Mouse (Mus musculus) intestine, postnatal 0 days (tissue): ENCODE measurements around the gene Memo1. TPM values are rescaled to one million over a fixed set of nuclear protein-coding genes. Genes with fewer than 3 reads are reported as not detected.

Experiments used
- ATAC-seq: fragments of 200-750 bp; cut with Nextera tagmentation; 2 replicates; pipeline ENCODE4 v1.8.0; 2017; ENCODE audit warnings: mild to moderate bottlenecking, moderate TSS enrichment, moderate library complexity
- H3K27ac ChIP-seq: fragments of 300-500 bp; sonication (generic); 2 replicates; pipeline ENCODE4 v1.5.1; 2014; ENCODE audit warnings: mild to moderate bottlenecking, low read depth, low read length, moderate library complexity
- H3K27me3 ChIP-seq: fragments of 300-500 bp; sonication (generic); replicated peaks from 2 replicates; pipeline ENCODE4 v1.6.1; 2014; ENCODE audit warnings: low read length, mixed read lengths; ENCODE audit not compliant: control insufficient read depth, insufficient read depth
- H3K36me3 ChIP-seq: fragments of 300-500 bp; sonication (generic); 2 replicates; pipeline ENCODE4 v1.6.1; 2014; ENCODE audit warnings: mild to moderate bottlenecking, moderate library complexity; ENCODE audit not compliant: control insufficient read depth, insufficient read depth
- H3K4me1 ChIP-seq: fragments of 300-500 bp; sonication (generic); replicated peaks from 2 replicates; pipeline ENCODE4 v1.6.1; 2014; ENCODE audit warnings: antibody characterized with exemption, low read length, mixed read lengths; ENCODE audit not compliant: control insufficient read depth, insufficient read depth
- H3K4me2 ChIP-seq: fragments of 300-500 bp; sonication (generic); replicated peaks from 2 replicates; pipeline ENCODE4 v1.6.1; 2014; ENCODE audit warnings: low read depth, mild to moderate bottlenecking, moderate library complexity
- H3K4me3 ChIP-seq: fragments of 300-500 bp; sonication (generic); 2 replicates; pipeline ENCODE4 v1.5.1; 2014; ENCODE audit warnings: low read depth, low read length
- H3K9ac ChIP-seq: fragments of 300-500 bp; sonication (generic); 2 replicates; pipeline ENCODE4 v1.6.1; 2014; ENCODE audit warnings: mild to moderate bottlenecking, low read depth, low read length
- H3K9me3 ChIP-seq: fragments of 300-500 bp; sonication (generic); 2 replicates; pipeline ENCODE4 v1.6.1; 2016; ENCODE audit warnings: mixed run types; ENCODE audit not compliant: control insufficient read depth
- CTCF ChIP-seq: sonication (generic); IDR thresholded peaks from 2 replicates; pipeline ENCODE4 v1.5.1; 2016; ENCODE audit warnings: low read depth, mild to moderate bottlenecking, control low read depth, antibody characterized with exemption, moderate library complexity
- WGBS: fragments of 180-500 bp; shearing (Covaris S2); extraction: QIAGEN DNeasy Blood & Tissue Kit; methylation state at CpG from one replicate; pipeline ENCODE4 v1.1.7; 2014; 5-methylcytosine and 5-hydroxymethylcytosine counted together
- polyA plus RNA-seq: library from polyadenylated mRNA; unstranded; fragments of >200 nt; fragmentation: Nextera tagmentation; extraction: Ambion mirVana; gene quantifications from 2 replicates; pipeline ENCODE4 v1.2.1, GENCODE M21; 2015

The Memo1 gene
- polyA plus RNA-seq, 1 experiment from 2014 or later, result 42.6 TPM

DNA sequence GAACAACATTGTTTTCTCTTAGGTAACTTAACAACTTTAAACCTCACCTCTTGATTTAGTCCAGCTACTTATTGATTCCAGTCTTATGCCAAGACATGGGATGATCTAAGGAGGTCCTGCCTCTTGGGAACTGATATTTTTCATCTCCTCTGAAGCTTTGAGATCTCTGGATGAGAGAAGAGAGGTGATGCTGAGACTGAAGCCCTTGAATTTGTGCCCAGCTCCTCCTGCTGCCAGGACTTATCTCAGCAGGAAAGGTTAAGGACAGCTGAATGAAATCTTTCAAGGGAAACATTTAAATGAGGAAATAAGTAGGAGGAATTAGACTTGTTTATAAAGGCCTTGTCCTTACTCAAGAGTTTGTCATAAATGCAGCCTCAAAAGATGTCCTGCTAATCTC is 121.6 kb downstream of the Memo1 start:
- Histone ChIP-seq H3K4me2 (no peak overlapping the region), H3K36me3 (no peaks in the 10 kb centered on the region), H3K9me3 (no peaks in the 10 kb centered on the region), H3K4me1 (no peaks in the 10 kb centered on the region), H3K27me3 (no peaks in the 10 kb centered on the region), H3K27ac (no peak overlapping the region), H3K4me3 (no peak overlapping the region), H3K9ac (no peak overlapping the region)
- no peak for ATAC-seq
- no peak for TF ChIP-seq CTCF

DNA sequence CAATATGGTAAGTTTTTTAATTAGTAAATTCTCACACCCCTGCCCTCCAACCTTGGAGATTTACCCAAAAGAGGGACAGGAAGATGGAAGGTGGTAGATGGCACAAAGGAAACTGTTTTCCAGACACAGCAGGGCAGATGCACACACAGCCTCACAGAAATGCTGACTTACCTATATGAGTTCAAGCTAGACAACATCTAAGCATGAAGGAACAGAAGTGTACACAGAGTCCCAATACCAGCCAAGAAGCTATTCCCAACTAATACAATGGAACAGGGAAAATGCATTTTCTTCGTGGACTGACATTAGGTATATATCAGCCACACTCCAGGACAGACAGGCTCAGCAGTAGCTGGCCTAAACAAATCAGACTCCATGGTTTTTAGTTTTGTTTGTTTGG is 122.5 kb downstream of the Memo1 start:
- Histone ChIP-seq H3K4me2 (no peak overlapping the region), H3K9ac (no peak overlapping the region), H3K4me1 (no peaks in the 10 kb centered on the region), H3K4me3 (no peak overlapping the region), H3K9me3 (no peaks in the 10 kb centered on the region), H3K36me3 (no peaks in the 10 kb centered on the region), H3K27ac (no peak overlapping the region), H3K27me3 (no peaks in the 10 kb centered on the region)
- 74% methylated on average over 1 of the region's 1 CpGs for WGBS
- no peak for ATAC-seq
- no peak for TF ChIP-seq CTCF

DNA sequence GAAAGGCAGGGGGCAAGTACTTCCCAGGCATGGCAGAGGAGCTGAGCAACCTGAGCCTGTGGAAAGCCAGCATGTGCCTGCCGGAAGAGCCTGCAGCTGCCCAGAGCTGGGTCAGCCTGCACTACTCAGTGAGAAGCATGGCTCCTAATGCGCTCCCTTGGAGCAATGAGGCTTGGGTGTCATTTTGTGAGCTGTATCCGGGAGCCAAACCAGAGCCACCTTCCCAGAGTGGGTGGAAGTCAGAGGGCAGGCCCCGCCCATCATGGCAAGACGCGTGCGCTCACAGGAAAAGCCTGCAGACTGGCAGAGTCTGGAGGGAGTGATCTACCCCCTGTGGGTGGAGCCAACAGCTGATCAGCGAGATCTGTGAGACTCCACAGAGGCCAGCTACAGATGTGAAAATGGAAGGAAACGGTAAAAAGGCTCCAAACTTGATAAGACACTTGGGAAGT is 135.9 kb downstream of the Memo1 start:
- Histone ChIP-seq H3K4me3 (peak overlapping the region; percentile 27), H3K27me3 (no peaks in the 10 kb centered on the region), H3K4me2 (peak overlapping the region; percentile 66), H3K27ac (no peak overlapping the region), H3K9me3 (no peaks in the 10 kb centered on the region), H3K9ac (0 out of 2 replicates have a peak overlapping the region, but pooled peaks have one; percentile 22), H3K4me1 (no peaks in the 10 kb centered on the region), H3K36me3 (no peaks in the 10 kb centered on the region)
- no peak for TF ChIP-seq CTCF
- 2% methylated on average over 9 of the region's 9 CpGs for WGBS
- peak; percentile 93 for ATAC-seq

DNA sequence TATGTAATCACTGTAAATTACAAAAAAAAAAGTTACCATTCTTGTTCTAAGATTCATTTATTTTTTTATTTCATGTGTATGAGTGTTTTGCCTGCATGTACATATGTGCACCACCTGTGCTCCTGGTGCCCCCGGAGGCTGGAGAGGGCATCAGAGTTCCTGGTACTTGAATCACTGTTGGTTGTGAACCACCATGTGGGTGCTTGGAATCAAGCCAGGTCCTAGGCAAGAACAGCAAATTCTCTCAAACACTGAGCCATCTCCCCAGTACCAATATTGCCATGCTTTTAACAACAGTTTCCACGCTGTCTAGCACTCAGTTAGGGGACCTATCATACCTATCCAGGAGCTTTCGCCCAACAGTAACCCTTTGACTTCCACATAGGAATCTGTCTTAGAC is 137.2 kb downstream of the Memo1 start:
- Histone ChIP-seq H3K36me3 (no peaks in the 10 kb centered on the region), H3K4me2 (no peak overlapping the region), H3K9ac (no peak overlapping the region), H3K4me1 (no peaks in the 10 kb centered on the region), H3K4me3 (no peak overlapping the region), H3K9me3 (no peaks in the 10 kb centered on the region), H3K27ac (no peak overlapping the region), H3K27me3 (no peaks in the 10 kb centered on the region)
- ATAC-seq, result no peak
- 92% methylated on average over 3 of the region's 3 CpGs for WGBS
- TF ChIP-seq CTCF, result no peak

Other genes with a start within 250 kb of the Memo1 start
- not detected in 2 replicates for gene Srd5a2, start 247.6 kb downstream of the Memo1 start, polyA plus RNA-seq
- 183 and 185 TPM in 2 replicates for gene Dpy30, start 28.4 kb upstream of the Memo1 start, polyA plus RNA-seq
- 10.5 and 12.1 TPM in 2 replicates for gene Spast, start 43.5 kb upstream of the Memo1 start, polyA plus RNA-seq
- 45.7 and 47.6 TPM in 2 replicates for gene Slc30a6, start 100.1 kb upstream of the Memo1 start, polyA plus RNA-seq
- 15.0 and 16.7 TPM in 2 replicates for gene Nlrc4, start 163.6 kb upstream of the Memo1 start, polyA plus RNA-seq
- gene Yipf4, start 194.0 kb upstream of the Memo1 start, polyA plus RNA-seq, result 77.1 and 82.8 TPM in 2 replicates
- gene Birc6, start 232.8 kb upstream of the Memo1 start, polyA plus RNA-seq, result 63.7 and 70.7 TPM in 2 replicates